Mouse (Mus musculus) bone marrow macrophage, adult 2 months (primary cell): ENCODE data around the gene C1ql1.

Source experiments
- CTCF ChIP-seq: IDR thresholded peaks from 2 replicates; pipeline ENCODE4 v1.5.1; 2012; ENCODE audit warnings: low read depth, mild to moderate bottlenecking, low read length, moderate library complexity
- POLR2A ChIP-seq: IDR thresholded peaks from 2 replicates; pipeline ENCODE4 v1.6.1; 2012; ENCODE audit warnings: mild to moderate bottlenecking, low read depth, low read length, borderline replicate concordance

DNA sequence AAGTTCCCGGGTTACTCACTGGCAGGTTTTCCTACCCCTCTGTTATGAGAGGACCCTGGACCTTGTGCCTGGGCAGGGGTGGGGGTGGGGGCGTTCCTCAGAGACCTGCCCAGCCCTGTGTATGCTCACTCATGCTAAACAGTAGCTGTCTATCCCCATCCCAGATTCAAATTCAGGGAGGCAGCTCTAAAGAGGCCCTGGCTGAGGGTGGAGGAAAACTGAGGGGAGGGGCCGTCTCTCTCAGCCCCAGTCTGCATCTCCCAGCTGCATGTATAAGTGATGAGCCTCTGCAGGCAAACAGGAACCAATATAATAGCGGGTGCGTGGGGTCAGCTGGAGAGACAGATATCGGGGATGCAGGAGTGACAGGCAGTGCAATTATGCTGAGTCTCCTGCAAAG lies 6.4 kb upstream of the C1ql1 start:
- TF ChIP-seq CTCF (no peak), POLR2A (no peak)
